Mouse (Mus musculus): ENCODE results near the gene Vmn1r195. TPM values are rescaled to one million over a fixed set of nuclear protein-coding genes. Genes with fewer than 3 reads are reported as not detected.

The Vmn1r195 gene
- total RNA-seq (2023): not detected

DNA sequence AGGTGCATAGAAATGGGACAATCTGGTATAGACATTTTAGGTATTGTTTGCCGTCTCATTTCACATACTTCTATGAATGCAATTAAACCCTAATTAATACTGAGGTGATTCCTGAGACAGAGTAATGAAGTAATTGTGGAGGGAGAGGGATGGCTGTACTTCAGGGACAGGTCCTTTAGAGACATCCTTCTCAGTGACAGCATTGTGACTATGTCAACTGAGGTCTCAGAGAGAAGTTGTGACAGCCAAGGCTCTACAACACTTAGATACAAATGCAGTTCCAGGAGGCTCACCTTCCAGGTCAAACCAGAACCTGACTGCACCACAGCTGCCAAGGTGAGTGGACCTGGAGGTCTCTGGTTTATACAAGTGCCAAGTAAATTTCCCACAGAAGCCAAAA, at the start of gene Vmn1r195:
TSS of gene Vmn1r195 (plus strand) at position 301 of the 400 bp plus-strand sequence.

DNA sequence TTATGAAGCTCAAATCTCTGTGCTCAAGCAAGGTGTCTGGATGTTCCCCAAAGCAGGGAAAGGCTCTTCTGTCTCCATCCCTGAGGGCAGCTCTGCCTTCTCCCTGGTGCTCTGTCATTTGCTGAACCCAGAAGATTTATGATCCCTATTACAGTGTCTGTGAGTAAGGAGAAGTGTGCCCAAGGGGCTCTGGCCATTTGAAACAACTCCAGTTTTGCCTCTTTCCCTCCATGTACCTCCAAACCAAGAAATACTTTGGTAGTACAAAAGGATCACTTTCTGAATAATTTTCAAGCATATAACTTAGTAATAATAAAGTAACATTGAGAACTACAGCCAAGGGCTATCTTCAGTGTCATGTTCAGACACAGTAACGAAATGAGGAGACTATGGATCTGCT, 47.3 kb upstream of the Vmn1r195 start, which contains the start of gene Vmn1r193:
TSS of gene Vmn1r193 (minus strand) at position 101 of the 400 bp plus-strand sequence.

GRCm38 (mm10) chr13:22243915-22244314, 26.4 kb upstream of the Vmn1r195 start, which contains the start of gene Vmn1r194:
Gene Vmn1r194, plus strand, starts transcription at chr13:22244215.

DNA sequence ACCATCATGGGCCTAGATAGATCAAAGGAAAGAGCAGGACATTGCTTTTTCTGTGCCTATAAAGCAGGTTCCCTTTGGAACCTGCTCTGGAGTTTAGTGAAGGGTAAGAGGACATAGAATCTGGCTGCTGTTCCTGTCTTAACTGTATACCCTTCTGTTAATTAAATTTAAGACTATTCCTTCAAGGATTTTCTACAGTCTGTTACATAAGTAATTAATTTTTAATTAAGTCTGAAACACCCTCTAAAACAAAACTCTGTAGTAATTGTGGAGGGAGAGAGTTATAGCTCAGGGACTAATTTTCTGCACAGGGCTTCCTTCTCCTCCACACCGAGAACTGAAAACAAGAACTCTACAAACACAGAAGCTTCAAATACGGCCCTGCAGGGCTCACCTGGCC, 19.3 kb downstream of the Vmn1r195 start, which contains the start of gene Vmn1r196:
TSS of gene Vmn1r196 (plus strand) at position 301 of the 400 bp plus-strand sequence.

GRCm38 (mm10) chr13:22324289-22324688, 54.0 kb downstream of the Vmn1r195 start, which contains the start of gene Vmn1r197:
Gene Vmn1r197, plus strand, starts transcription at chr13:22324589.

Other genes with a start within 250 kb of the Vmn1r195 start
- 10 to 100 TPM; 49.1 to 92.2 TPM for gene Hist1h2ah, start 235.0 kb upstream of the Vmn1r195 start, total RNA-seq (2023)
- gene Hist1h2bk, start 234.7 kb upstream of the Vmn1r195 start, total RNA-seq (2023): 10 to 100 TPM; 50.9 to 62.1 TPM
- 100 to 1,000 TPM; 118 to 131 TPM for gene Hist1h4i, start 229.2 kb upstream of the Vmn1r195 start, total RNA-seq (2023)
- gene Hist1h2ag, start 227.6 kb upstream of the Vmn1r195 start, total RNA-seq (2023): 10 to 100 TPM; 70.3 to 95.1 TPM
- 100 to 1,000 TPM in 1 of 2 experiments, 10 to 100 TPM in 1; 96.7 to 143 TPM for gene Hist1h2bj, start 227.3 kb upstream of the Vmn1r195 start, total RNA-seq (2023)
- not detected for gene Vmn1r188, start 186.1 kb upstream of the Vmn1r195 start, total RNA-seq (2023)
- not detected for gene Vmn1r189, start 164.7 kb upstream of the Vmn1r195 start, total RNA-seq (2023)
- gene Vmn1r191, start 86.6 kb upstream of the Vmn1r195 start, total RNA-seq (2023): not detected
- not detected for gene Vmn1r192, start 79.4 kb upstream of the Vmn1r195 start, total RNA-seq (2023)
- not detected for gene Vmn1r193, start 47.4 kb upstream of the Vmn1r195 start, total RNA-seq (2023)
- gene Vmn1r194, start 26.3 kb upstream of the Vmn1r195 start, total RNA-seq (2023): not detected
- not detected for gene Vmn1r196, start 19.4 kb downstream of the Vmn1r195 start, total RNA-seq (2023)
- not detected for gene Vmn1r197, start 54.1 kb downstream of the Vmn1r195 start, total RNA-seq (2023)
- not detected for gene Vmn1r198, start 79.8 kb downstream of the Vmn1r195 start, total RNA-seq (2023)
- not detected for gene Vmn1r199, start 109.3 kb downstream of the Vmn1r195 start, total RNA-seq (2023)
- not detected for gene Vmn1r200, start 119.9 kb downstream of the Vmn1r195 start, total RNA-seq (2023)
- gene Vmn1r201, start 201.4 kb downstream of the Vmn1r195 start, total RNA-seq (2023): not detected
- gene Vmn1r202, start 234.9 kb downstream of the Vmn1r195 start, total RNA-seq (2023): under 1 TPM; 0.12 TPM
- not detected for gene Vmn1r203, start 247.6 kb downstream of the Vmn1r195 start, total RNA-seq (2023)

All from B cell, adult 67 days (primary cell).